Mouse (Mus musculus) fat pad, adult 2 months (tissue): Measurements from ENCODE around the gene Rassf5.
A peak's percentile ranks its signal among the peaks of the same experiment; 100 is the strongest.
"Not testable (repeated sequence)": the region's sequence is repeated elsewhere in the genome, so short reads cannot be mapped to it uniquely, and the experiment has no call there.

ENCODE experiments used
- DNase-seq: peaks from one replicate; pipeline ENCODE4 v3.0.0-alpha.2; 2011; ENCODE audit warnings: low read depth, low spot score; ENCODE audit errors: extremely low read depth

Rassf5 gene

DNA sequence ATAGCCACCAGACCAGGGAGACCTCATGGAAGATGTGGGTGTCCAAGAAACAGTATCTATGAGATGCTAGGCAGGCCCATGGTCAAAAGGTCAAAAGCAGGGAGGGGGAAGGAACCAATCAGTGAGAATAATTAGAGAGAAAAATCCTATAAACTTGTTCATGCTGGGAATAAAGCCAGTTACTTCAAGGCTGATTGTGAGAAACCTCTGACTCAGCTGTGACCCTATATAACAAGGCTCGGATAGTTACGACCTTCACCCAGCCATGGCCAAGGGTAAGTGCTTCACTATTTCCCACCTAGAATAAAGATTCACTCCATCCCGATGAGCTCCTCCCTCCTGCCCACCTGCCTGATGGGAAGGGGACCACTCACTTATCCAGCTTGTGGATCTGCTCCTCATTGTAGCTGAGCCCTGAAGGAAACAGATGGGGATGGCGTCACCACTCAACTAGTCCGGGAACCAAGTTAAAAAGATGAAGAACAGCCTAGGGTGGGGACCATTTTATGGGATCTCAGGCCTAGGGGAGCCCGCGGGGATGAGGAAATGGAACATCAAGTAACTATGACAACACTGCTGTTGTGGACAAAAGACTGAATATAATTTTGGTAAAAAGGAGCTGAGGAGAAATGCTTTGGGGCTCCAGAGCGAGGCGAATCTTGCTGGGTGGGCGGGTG is 14.7 kb upstream of the Rassf5 start:
- no peak for DNase-seq

DNA sequence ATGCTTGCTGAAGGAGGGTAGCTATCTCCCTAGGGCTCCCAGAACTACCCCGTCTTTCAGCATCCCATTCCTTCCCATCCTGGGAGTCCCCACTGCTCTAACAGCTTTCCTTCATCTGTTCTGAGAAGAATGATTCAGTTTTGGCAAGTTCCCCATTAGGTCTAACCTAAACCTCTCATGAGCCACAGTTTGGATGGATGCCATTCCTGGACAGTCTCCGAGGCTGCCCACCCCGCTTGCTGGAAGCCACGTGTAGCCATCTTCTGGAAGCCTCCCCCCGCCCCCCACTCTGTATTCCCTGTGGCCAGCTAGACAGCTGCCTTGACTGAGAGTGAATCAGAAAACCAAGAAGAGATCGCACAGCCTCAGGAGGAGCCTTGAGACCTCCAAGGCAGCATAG is 12.2 kb upstream of the Rassf5 start:
- DNase-seq: no peak

DNA sequence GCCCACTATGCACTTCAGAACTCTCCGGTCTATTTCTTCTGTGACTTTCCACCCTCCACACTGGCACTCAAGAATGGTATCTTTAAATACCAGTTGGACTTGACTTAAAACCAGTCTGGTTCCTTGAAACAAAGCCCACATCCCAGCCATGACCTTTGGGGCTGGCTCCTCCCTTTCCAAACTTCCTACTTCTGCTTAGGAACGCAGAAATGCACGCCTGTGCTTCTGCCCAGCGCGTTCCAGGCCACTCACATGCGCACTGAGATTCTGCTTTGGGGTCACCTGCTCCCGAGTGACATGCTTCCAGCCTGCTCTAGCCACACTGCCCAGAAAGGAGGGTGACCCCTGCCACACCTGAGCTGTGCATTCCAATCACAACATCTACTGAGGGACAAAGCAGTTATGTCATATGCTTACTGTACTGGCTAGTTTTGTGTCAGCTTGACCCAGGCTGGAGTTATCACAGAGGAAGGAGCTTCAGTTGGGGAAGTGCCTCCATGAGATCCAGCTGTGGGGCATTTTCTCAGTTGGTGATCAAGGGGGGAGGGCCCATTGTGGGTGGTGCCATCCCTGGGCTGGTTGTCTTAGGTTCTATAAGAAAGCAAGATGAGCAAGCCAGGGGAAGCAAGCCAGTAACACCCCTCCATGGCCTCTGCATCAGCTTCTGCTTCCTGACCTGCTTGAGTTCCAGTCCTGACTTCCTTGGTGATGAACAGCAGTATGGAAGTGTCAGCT is 7.6 kb upstream of the Rassf5 start:
- not testable (repeated sequence) for DNase-seq

DNA sequence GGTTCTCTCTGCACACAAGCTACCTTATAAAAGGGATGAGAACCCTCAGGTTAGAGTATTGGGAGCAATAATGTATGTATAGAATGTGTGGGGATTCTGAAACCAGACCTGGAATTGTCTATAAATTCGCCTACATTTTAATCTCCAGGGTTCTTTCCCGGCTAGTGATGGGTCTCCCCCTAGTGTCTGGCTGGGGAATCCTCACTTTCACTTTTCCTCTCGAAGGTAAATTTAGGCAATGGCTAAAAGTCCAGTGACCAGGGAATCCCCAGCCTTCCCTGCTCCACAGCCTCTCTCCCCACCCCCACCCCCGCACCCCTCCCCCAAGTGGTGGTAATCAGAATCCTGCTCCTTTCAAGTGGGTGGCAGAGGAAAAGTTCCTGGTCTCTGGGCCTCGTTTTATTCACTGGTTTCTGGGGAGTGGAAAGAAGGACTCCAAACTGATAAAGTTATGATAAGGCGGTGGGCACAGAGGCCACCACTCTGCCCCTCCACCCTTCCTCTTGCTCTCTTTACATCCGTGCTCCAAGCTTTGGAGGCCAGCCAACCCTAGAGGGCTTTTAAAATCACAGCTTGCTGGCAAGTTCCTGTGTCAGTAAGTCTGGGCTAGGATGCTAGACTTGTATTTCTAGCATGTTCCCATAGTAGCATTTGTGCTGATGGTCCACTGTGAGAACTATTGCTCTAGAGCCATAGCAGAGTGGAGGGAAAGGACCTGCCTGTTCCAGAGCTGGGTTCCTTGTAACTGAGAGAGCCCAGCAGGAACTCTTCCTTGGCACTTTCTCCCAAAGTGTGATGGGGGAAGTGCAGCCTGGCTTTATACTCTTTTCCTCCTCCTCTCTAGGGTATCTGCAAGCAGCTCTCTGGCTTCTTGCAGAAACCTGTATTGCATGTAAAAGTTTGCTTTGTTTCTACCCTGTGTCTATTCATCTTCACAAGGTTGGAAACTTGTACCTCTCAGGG is 1.7 kb upstream of the Rassf5 start:
- DNase-seq: no peak

DNA sequence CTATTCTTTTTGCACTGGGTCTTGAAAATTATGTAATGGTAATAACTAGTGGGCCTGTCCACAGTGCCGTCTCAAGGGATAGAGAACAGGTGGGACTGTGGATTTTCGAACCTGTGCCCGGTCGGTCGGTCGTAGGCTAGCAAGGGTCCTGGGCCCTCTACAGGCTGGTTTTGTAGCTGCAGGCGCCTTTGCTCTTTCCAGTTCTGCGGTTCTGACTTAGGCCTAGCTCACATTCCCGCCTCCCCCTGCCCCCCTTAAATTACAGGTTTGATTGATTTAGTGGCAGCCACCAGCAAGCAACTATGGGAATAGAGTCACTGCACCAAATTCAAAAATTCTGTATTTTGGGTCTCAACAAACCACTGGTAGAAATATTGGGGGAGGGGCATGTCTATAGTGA is 868 bp upstream of the Rassf5 start:
- no peak for DNase-seq

DNA sequence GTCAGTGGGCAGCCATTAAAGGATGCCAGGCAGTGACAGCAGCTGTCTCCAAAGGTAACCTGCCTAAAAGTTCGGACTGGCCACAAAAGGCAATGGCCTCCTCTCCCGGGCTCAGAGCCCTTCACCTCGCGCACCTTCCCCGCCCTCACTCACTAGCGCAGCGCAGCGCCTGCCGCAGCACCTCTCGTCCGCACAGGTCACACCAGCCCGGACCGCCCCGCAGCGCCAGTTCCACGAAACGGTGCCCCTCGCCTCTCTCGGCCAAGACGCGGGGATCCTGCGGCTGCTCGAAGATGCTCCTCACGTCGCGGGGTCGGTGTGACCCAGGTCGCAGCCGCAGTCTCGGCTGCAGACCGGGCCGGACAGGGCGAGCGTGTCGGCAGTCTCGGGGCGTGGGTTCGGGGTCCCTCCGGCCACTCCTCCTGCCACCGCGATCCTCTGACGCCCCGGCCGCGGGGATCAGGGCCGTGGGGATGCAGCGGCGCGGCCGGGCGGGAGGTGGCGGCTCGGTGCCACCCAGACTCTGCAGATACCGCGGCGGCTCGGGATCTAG is 446 bp downstream of the Rassf5 start:
- DNase-seq: no peak

DNA sequence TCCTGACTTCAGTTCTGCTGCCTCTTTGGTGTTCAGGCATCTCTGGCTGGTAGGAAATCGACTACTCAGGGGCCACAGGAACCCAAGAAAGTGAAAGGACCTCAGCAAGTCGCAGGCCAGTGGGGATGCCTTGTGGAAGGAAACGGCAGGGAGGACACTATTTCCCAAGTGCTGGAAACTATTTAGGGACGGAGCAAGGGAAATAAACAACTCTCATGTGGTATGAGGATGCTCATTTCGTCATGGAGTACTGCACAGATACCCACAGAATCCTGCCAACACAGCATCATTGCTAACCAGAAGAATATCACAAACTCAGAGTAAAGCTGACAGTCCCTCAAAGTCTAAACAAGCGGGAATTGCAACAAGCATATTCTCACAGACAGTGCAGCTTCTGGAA is 2.1 kb downstream of the Rassf5 start:
- DNase-seq: no peak

DNA sequence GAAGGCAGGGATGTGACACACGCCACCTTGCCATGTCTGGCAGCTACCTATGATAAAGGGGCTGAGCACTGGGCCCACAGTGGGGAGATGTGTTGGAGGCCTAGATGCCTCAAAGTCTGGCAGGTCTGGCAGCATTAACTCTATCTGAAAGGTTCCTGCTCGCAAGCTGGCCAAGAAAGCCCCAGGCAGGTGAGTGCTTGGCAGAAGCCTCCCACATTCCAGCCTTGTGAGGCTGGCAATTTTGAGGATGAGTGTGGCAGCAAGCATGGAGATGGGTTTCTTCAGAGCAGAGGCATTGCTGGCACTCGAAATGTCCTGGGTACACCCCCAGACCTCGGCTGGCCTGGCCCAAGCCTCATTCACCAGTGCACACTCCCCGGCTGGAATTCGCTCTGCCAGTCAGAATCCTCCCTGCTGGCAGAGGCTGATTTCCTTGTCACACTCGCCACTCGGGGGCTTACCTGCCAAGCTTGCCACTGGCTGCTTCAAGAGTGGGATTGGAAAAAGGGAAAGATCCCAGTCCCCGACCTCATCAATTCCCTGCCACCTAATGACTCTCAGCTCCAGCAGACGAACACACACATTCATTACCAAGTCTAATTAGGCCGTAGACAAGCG is 5.4 kb downstream of the Rassf5 start:
- peak; percentile 86 for DNase-seq

DNA sequence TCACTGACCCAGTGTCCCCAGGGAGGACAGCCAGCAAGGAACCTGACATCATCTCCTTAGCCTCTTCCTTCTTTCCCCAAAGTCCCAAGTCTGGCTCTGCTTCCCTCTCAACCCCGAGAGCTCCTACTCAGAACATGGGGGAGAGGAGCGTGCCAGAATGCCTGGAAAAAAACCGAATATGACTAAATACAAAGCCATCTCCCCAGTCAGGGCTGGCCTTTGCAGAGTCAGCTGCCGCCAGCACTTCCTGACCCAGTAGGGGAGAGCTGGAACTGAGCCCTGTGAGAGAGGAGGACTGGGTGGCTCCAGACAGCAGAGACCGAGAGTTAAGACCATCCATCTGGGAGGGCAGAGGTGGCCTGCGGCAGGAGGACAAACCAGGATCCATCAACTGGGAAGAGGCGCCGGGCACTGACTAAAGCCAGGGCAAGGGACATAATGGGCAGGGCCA is 6.1 kb downstream of the Rassf5 start:
- no peak for DNase-seq

DNA sequence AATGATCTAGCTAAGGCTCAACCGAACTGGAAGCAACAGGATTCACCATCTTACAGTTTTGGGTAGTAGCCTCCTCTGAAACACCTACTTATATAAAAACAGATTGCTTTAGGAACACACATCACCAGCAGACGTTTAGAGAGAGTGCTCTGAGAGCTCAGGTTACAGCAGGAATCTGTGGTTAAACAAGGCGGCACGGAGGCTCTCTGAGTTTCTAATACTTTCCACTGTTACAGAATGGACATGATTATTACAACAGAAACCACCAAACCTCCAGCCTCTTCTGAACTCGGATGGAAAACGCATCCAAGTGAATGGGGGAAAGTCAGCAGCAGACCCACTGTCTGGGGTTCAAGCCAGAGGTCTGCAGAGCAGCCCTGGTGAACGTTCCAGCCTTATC is 9.0 kb downstream of the Rassf5 start:
- no peak for DNase-seq

DNA sequence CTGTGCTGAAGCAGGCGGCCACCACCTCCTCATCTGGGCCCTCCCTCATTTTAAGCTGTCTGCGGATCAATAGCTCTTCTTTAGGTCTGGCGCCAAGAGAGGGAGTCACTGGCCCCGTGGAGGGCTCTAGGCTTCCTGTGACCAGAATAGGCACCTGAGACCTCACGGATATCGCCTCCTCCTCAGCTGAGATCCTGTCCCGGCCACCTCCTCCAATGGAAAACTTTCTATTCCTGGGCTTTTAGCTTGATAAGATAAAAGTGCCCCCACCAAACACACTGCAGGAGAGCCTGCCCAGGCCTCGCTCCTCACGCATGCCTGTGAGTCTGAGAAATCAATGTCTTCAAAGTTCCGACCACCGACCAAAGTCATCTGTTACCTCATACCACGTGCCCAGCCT is 11.5 kb downstream of the Rassf5 start:
- no peak for DNase-seq

DNA sequence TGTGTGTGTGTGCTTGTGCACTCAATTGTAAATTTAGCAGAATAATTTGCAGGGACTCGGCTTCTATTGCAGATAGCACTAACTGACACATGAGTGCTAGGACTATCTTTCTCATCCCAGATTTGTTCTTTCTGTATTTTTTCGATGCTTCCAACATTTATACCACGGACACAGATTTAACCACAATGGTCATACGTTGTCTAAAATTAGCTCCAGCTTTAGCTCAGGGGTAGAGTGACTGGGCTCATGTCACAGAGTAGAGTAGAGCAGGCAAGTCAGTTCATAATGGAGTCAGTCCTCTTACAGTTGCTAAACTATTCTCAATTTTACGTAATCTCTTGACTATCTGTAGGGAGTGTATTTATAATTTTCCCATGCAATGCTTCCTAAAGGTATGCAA is 16.4 kb downstream of the Rassf5 start:
- no peak for DNase-seq

DNA sequence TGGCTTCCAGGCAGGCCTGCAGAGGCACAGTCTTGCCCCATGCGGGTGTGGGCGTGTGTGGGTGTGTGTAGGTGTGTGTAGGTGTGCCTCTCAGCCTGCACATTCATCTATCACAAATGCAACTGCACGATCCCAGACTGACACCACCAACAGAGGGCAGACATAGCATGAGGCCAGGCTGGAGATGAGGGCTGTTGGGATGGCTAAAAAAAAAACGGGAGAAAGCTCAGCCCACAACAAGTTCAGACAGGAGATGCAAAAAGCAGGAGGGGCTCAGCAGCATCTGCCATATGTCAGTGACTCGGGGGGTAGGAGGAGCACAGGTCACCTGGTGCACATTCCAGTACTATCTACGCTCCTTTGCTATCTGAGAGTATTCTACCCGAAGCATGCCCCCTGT is 16.8 kb downstream of the Rassf5 start:
- no peak for DNase-seq

DNA sequence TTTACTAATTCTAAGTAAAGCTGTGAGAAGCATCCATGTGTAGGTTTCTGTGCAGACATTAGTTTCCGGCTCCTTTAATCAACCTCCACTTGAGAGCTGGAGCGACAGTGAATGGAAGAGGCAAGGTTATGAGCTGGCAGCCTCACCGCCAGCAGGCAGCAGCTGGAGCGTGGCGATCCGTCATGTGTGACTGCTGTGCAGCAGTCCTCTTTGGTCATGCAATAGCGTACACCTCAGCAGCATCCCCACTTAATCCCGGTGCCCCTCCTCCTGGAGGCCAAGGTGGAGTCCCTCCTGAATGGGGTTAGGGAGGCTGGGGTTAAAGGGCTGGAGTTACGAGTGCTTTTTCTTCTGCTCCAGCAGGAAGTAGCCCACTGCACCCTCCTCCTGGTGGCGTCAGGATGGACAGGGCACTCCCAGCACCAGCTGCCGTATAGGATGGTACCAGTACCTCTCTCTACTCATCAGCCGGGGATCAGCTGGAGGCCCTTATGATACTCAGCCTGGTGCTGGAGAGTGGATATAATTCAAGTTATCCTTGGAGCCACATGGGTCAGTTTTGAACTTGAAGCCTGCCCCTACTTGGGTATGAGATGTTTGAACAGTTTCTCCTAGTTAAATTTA is 20.1 kb downstream of the Rassf5 start:
- DNase-seq: no peak

DNA sequence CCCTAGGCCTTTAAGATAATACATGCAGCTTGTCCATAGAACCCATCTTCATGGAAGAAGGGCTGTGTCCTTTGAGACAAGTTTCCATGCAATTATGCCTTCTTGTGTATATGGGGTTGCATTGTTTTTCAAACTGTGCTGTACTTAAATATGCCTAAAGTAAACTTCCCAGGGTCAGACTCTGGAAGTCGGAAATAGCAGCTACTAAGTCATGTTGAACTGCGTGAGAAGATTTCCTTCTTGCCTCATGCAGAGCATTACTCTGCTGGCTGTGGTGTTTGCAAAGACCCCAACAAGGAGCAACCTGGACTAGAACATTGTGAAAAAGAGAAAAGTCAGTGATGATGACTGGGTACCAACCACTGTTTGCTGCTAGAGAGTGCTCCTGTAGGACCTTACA is 21.7 kb downstream of the Rassf5 start:
- DNase-seq: no peak

DNA sequence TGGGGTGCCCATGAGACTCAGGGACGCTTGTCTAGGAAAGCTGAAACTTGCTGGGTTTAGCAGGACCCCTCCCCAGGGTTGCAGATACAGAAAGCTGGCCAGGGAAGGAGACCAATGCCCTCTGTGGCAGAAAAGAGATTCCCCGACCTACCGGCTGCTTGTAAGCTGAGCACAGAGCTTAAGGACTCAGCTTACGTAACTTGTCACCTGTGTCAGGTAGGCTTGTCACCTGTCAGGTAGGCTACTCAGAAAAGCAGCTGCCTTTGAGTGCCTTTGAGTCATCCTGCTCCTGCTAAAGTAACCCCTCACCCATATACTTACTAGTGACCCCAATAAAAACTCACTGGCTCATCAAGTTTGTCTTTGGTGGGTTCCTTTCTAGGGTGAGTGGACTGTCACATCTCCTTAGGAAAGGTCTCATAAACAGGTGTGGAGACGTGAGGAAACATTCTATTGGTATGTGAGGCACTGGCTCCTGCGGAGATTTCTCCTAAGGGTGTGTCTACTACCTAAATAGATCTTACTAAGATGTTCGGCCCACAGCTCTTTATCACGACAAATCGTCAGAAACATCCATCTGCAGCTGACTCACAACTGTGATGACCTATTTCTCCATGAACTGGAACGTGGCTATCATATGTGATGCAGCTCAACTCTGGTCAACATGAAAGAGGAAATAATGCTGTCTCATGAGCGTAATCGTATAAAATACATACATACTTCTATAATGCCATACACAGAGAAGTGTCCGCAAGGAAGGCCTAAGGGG is 23.1 kb downstream of the Rassf5 start:
- no peak for DNase-seq

DNA sequence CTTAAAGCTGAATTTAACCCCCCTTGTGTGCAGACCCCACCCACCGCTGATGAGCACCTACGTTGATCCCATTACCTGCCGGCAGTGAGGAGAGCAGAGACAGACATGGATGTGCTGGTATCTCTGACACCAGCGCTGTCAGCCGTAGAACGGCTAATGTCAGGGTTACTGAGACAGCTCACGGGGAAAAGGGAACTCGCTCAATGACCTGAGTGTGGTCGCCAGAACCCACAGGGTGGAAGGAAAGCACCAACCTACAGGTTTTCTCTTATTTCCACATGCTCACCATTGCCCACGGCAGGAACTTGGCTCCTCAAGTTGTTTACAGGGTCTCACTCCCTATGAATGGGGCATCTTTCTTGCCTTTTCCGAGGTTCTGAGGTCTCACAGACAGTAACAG is 26.1 kb downstream of the Rassf5 start:
- DNase-seq: no peak

DNA sequence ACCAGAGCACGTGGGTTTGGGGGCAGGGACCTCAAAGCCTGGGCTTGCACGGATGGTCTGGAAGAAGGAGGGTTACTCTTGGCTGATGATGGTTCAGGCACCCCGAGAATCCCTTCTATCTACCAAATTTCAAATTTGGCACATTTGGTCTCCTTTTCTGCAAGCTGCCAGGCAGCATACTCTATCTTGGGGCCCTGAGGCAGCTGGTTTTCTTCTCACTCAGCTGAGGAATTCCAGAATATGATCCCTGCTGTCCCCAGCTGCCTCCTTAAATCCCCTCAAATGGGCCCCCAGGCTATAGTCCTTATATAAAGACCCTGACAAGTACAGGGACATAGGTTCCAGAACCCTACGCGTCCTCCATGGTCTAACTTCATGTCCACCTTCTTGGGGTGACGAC is 31.7 kb downstream of the Rassf5 start:
- DNase-seq: no peak

DNA sequence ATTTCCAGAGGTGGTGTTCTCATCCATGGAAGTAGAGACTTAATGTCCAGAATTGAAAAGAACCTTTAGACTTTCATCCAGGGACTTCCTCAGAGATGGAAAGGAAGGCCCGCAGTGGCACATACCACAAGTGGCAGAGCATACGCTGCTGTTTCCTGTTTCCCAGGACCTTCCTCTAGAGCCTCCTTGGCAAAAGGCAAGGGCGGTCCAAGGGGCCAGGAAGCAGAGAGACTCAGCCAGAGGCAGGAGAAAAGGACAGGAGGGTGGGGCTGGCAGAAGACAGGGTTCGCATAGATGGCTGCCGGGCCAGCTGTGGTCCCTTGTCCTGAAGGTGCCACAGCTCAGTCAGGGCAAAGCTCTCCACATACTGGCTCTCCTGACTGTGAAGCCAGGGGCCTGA is 32.1 kb downstream of the Rassf5 start:
- DNase-seq: no peak

DNA sequence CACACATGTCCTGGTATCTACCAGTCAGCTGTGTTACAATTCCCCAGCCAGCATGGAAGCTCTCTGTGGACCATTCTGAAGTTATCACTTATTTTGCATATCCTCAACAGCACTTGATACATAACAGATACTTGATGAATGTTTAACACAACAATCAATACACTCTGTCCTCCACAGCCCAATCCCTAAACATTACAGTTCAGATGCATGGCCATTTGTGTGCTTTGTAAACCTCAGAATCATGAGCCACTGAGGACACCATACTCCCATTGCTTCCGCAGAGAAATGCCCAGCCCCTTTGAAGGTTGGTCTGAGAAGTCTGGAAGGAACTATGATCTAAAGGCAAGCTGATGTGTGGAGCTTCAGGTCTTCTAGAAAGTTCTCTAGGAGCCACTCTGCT is 33.4 kb downstream of the Rassf5 start:
- DNase-seq: no peak
